Mouse (Mus musculus): ENCODE data around the gene March2. TPM values are rescaled to one million over a fixed set of nuclear protein-coding genes. Genes with fewer than 3 reads are reported as not detected.

The March2 gene
- 100 to 1,000 TPM in 1 of 2 experiments, 10 to 100 TPM in 1; 96.3 to 115 TPM for polyA plus RNA-seq (2017; shearing (Covaris generic))

GRCm38 (mm10) chr17:33718384-33718881 lies at the start of gene March2:
Gene March2, minus strand, starts transcription at chr17:33718670.

GRCm38 (mm10) chr17:33760255-33761165 lies 42.0 kb upstream of the March2 start, which contains the start of gene Rab11b:
Gene Rab11b, minus strand, starts transcription at chr17:33760530.

GRCm38 (mm10) chr17:33686760-33687159 lies 31.7 kb downstream of the March2 start, which contains the start of gene Hnrnpm:
Gene Hnrnpm, minus strand, starts transcription at chr17:33686860.

GRCm38 (mm10) chr17:33637516-33638276 lies 80.8 kb downstream of the March2 start, which contains the start of gene Pram1:
Gene Pram1, plus strand, starts transcription at chr17:33638056.

Other genes starting within 250 kb of the March2 start
- gene Adamts10, start 194.5 kb downstream of the March2 start, polyA plus RNA-seq (2017; shearing (Covaris generic)), result 100 to 1,000 TPM; 106 to 127 TPM
- 10 to 100 TPM; 80.1 to 80.7 TPM for gene Myo1f, start 163.0 kb downstream of the March2 start, polyA plus RNA-seq (2017; shearing (Covaris generic))
- gene Zfp414, start 89.6 kb downstream of the March2 start, polyA plus RNA-seq (2017; shearing (Covaris generic)), result 10 to 100 TPM; 62.1 to 66.8 TPM
- 1 to 10 TPM in 1 of 2 experiments, under 1 TPM in 1; 0.99 to 1.5 TPM for gene Pram1, start 80.6 kb downstream of the March2 start, polyA plus RNA-seq (2017; shearing (Covaris generic))
- gene Hnrnpm, start 31.8 kb downstream of the March2 start, polyA plus RNA-seq (2017; shearing (Covaris generic)), result 100 to 1,000 TPM; 337 to 341 TPM
- gene Rab11b, start 41.9 kb upstream of the March2 start, polyA plus RNA-seq (2017; shearing (Covaris generic)), result 100 to 1,000 TPM; 270 to 275 TPM
- 1 to 10 TPM; 3.2 to 7.7 TPM for gene Angptl4, start 63.2 kb upstream of the March2 start, polyA plus RNA-seq (2017; shearing (Covaris generic))
- gene Kank3, start 91.8 kb upstream of the March2 start, polyA plus RNA-seq (2017; shearing (Covaris generic)), result 10 to 100 TPM in 1 of 2 experiments, 1 to 10 TPM in 1; 6.9 to 16.4 TPM
- 100 to 1,000 TPM; 768 to 791 TPM for gene Rps28, start 105.9 kb upstream of the March2 start, polyA plus RNA-seq (2017; shearing (Covaris generic))
- 100 to 1,000 TPM; 295 to 298 TPM for gene Ndufa7, start 105.9 kb upstream of the March2 start, polyA plus RNA-seq (2017; shearing (Covaris generic))
- 10 to 100 TPM; 12.7 to 26.5 TPM for gene Cd320, start 124.4 kb upstream of the March2 start, polyA plus RNA-seq (2017; shearing (Covaris generic))
- not detected for gene Gm7029, start 155.2 kb upstream of the March2 start, polyA plus RNA-seq (2017; shearing (Covaris generic))
- 1 to 10 TPM; 5.4 to 5.9 TPM for gene Kifc1, start 172.0 kb upstream of the March2 start, polyA plus RNA-seq (2017; shearing (Covaris generic))
- 1 to 10 TPM; 2.7 to 8.0 TPM for gene Platr17, start 186.5 kb upstream of the March2 start, polyA plus RNA-seq (2017; shearing (Covaris generic))
- gene Daxx, start 190.7 kb upstream of the March2 start, polyA plus RNA-seq (2017; shearing (Covaris generic)), result 100 to 1,000 TPM in 1 of 2 experiments, 10 to 100 TPM in 1; 88.4 to 128 TPM
- 100 to 1,000 TPM; 609 to 631 TPM for gene Tapbp, start 197.2 kb upstream of the March2 start, polyA plus RNA-seq (2017; shearing (Covaris generic))
- gene Zbtb22, start 197.2 kb upstream of the March2 start, polyA plus RNA-seq (2017; shearing (Covaris generic)), result 10 to 100 TPM; 19.7 to 30.0 TPM
- gene Rgl2, start 210.9 kb upstream of the March2 start, polyA plus RNA-seq (2017; shearing (Covaris generic)), result 100 to 1,000 TPM; 129 to 170 TPM
- gene Pfdn6, start 221.7 kb upstream of the March2 start, polyA plus RNA-seq (2017; shearing (Covaris generic)), result 100 to 1,000 TPM; 132 to 142 TPM
- 10 to 100 TPM; 59.2 to 75.0 TPM for gene Wdr46, start 222.0 kb upstream of the March2 start, polyA plus RNA-seq (2017; shearing (Covaris generic))
- gene B3galt4, start 232.8 kb upstream of the March2 start, polyA plus RNA-seq (2017; shearing (Covaris generic)), result 10 to 100 TPM; 21.9 to 44.0 TPM
- gene Vps52, start 237.1 kb upstream of the March2 start, polyA plus RNA-seq (2017; shearing (Covaris generic)), result 10 to 100 TPM; 69.7 to 81.8 TPM
- gene Rps18, start 237.3 kb upstream of the March2 start, polyA plus RNA-seq (2017; shearing (Covaris generic)), result 1,000 to 10,000 TPM; 1,990 to 2,168 TPM